Mouse (Mus musculus) MEL-GATA-1-ER (cell line): ENCODE results near the gene Suv39h1.
"Not testable (repeated sequence)": the region's sequence is repeated elsewhere in the genome, so short reads cannot be mapped to it uniquely, and the experiment has no call there.

Source experiments
- DNase-seq: peaks from one replicate; pipeline ENCODE4 v3.0.0-alpha.2; 2012; ENCODE audit warnings: low read depth; ENCODE audit errors: extremely low read depth

Gene Suv39h1

GRCm38 (mm10) chrX:8074430-8075014 is at the start of gene Suv39h1:
Gene Suv39h1, minus strand, starts transcription at chrX:8074760.
- peak; percentile 97 for DNase-seq

GRCm38 (mm10) chrX:8123821-8124470 is 49.4 kb upstream of the Suv39h1 start:
- DNase-seq = no peak

- no peak for DNase-seq
Observed at GRCm38 (mm10) chrX:8117264-8117663, 42.7 kb upstream of the Suv39h1 start.

GRCm38 (mm10) chrX:8115275-8115674 is 40.7 kb upstream of the Suv39h1 start:
- DNase-seq = no peak

GRCm38 (mm10) chrX:8105019-8105418 is 30.5 kb upstream of the Suv39h1 start:
- DNase-seq = no peak

DNA sequence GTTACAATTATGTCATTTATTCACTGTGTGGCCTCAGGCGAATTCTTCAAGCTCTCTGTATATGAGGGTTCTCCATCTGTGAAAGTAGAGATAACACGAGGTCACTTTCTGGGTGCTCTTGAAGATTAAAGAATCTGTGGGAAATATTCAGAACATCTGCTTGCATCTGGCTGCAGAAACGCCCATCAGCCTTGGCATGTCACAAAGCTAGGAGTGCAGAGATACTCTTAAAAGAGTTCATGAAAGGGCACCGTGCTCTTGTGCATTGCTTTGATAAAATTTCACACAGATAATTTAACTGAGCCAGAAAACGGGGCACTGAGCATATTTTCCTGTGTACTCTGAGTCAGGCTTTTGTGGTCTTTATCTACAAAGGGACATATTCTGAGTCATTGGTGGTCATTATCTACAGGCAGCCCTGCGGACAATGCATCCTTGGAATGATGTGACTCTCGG is 27.7 kb upstream of the Suv39h1 start:
- DNase-seq = peak; percentile 98

DNA sequence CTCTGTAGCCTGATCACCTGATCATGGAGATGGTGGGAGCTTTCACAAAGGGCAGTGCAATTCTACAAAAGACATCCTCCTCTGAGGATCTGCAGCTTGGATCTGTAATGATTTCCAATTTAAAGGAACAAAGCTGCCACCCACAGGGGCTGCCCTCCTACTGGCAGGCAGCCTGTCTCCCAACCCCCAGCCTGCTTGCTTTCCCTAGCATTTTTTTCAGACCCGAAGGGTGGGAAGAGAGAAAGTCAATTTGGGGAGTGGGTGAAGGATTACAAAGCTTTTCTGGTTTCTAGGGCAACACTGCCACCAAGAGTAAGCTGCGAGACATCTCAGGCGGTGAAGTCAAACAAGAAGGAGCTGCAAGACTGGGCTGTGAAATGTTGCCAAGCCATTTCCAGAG is 26.5 kb upstream of the Suv39h1 start:
- no peak for DNase-seq

- no peak for DNase-seq
Observed at GRCm38 (mm10) chrX:8099435-8099834, 24.9 kb upstream of the Suv39h1 start.

DNA sequence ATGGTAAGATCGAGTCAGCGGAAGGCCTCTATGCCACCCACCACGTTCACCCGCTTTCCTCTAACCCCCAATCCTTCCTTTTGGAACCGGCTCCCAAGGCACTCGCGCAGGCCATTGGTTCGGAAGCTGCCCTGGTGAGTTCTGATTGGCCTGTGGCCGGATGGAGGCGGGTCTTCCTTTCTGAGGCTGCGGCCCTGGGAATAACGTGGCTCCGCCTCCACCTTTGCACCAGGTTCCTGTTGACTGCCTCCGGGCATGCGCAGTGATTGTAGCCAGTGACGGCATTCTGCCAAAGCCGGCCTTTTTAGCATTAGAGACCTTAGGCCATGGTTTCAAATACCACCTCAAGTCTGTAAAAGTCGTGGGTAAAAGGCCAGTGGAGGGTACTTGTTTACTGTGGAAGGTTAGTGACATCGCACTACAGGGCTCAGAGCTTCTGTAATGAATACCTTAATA is 22.3 kb upstream of the Suv39h1 start:
- DNase-seq = peak; percentile 95

- DNase-seq = not testable (repeated sequence)
Observed at GRCm38 (mm10) chrX:8096068-8096786, 21.7 kb upstream of the Suv39h1 start.

GRCm38 (mm10) chrX:8095546-8095945 is 21.0 kb upstream of the Suv39h1 start:
- no peak for DNase-seq

- DNase-seq = not testable (repeated sequence)
Observed at GRCm38 (mm10) chrX:8090954-8091347, 16.4 kb upstream of the Suv39h1 start.

DNA sequence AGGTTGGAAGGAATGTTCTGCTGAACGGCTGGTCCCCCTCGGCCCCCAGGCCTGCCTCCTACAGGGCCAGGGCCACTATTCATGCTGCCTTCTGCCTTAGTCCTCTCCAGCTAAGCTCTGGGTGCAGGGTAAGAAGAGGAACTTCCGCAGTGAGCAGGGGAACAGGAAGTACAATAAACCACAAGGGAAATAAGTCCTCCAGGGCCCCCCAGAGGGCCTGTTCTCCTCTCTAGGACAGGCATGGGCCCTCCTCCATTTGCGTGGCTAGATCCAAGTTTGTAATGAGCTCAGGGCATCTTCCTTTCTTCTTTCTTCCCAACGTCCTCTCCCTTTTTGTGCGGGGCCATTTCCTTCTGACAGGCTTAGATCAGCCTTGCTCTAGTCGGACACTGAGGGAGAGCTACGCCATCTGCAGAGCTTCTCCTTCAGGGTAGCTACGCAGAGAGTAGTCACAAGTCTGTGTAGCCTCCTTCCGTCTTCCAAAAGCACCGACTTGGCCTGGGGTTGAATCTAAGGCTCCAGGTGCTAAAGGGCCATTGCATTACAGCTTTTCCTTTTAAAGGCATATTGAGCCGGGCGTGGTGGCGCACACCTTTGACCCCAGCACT is 15.9 kb upstream of the Suv39h1 start, which contains the start of gene Was:
Was (minus strand) TSS at position 153 of the 608 bp plus-strand sequence.
- peak; percentile 93 for DNase-seq

DNA sequence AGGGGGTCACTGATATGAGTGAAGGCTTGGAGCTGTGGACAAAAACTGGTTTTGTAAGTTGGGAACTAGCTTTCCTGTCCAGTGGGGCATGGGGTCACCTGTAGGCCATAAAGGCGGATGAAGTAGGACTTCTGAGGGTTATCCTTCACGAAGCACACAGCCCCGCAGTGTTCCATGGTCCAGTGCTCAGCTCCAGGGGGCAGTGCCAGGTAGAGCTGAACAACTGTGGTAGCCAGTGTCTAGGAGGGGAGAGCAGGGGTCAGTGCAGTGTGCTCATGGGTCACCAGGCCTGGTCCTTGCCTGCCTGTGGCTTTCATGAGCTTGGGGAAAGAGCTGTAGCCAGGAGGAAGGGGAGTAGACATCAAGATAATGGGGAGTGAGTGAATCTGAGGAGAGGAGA is 15.2 kb upstream of the Suv39h1 start:
- no peak for DNase-seq

- no peak for DNase-seq
Observed at GRCm38 (mm10) chrX:8085611-8086010, 11.1 kb upstream of the Suv39h1 start.

DNA sequence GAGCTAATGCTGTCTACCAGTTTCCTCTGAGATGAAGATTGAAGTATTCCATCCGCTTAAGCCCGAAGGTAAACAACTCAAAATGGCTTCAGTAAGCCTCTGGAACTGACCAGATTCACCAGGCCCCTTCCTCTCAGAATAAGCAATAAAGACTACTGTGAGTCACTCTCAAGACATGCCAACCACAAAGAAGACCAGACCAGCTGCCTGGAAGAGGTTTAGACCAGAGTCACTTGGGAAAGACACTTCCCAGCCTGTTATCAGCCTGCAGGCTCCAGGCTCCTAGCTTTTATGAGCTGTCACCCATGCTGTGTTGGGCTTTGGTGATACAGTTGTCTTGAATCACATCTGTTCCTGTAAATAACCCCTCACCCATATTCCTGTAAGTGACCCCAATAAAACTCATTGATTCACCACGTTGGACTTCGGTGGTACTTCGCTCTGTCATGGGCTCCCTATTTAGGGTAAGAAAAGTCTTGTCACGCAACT is 10.3 kb upstream of the Suv39h1 start:
- no peak for DNase-seq

DNA sequence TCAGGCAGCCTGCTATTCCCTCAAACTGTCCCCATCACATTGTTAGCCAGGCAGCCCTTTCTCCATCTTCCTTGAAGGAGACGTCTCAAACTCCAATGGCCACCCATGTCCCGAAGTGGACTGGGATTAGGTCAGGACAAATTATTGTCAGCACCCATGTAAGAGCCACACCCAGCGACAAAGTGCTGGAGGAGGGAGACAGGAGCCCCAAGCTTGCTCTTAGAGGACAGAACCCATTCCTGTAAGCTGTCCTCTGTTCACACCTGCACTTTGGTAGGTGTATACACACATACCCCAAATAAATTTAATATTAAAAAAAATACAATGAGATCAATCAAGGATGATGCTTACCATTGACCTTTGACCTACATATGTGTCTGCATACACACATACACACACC is 544 bp upstream of the Suv39h1 start:
- no peak for DNase-seq

- DNase-seq = no peak
Observed at GRCm38 (mm10) chrX:8073881-8074429, 605 bp downstream of the Suv39h1 start.

DNA sequence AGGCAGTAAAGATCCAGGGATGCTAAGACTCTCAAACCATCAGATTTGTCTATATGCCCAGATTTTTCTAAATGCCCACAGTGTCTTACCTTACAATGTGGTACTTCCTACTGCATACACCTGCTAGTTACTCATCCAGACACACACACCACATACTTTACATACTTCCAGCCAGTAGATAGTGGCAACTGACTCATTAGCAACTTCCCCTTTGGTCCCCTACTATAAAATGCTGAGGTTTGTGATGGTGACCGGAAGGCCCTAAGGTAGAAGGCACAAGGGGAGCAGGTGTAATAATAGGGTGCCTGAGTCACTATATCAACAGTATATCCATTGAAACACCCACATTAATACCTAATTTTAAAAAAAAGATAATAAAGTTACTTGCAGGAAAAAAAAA is 5.4 kb downstream of the Suv39h1 start:
- DNase-seq = no peak

DNA sequence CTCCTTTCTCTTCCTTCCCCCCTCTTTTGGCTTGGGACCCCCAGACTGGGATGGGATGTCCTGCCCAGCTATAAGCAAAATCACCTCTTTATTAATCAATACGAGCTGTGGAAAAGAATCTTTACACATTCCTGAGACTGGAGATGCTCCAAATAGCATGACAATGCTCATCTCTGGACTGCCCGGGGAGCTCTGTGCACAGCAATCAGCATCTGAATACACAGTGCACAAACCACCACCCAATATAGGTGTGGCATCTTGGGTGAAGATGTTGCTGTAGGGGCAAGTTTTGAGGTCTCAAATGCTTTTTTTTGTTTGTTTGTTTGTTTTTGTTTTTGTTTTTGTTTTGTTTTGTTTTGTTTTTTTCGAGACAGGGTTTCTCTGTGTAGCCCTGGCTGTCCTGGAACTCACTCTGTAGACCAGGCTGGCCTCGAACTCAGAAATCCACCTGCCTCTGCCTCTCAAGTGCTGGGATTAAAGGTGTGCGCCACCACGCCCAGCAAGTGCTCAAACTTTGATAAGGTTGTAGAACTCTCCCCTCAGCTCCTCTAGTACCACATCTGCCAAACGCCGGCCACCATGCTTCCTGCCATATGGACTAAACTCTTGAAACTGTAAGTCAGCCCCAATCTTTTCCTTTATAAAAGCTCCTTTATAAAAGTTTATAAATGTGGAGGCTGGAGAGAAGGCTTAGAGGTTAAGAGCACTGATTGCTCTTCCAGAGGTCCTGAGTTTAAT is 23.3 kb downstream of the Suv39h1 start:
- DNase-seq = not testable (repeated sequence)

DNA sequence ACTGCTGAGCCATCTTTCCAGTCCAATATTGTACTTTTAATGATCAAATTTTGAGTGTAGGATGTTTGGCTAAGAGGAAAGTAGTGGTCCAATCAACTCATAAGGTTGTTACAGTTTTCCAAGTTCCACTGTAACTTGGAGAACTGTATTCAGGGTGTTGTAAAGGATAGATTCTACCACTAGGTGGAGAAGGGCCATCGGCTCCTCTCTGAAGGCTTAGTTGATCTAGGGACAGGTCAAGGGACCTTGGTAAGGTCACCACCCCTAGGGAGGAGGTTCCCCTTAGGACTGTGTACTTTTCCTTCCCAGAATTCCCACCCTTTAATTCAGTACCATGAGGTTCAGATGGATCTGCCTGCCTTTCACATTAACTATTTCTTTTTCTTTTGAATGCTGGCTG is 41.6 kb downstream of the Suv39h1 start:
- no peak for DNase-seq
